Mouse (Mus musculus) G1E (cell line): ENCODE results near the gene Msmo1. TPM values are rescaled to one million over a fixed set of nuclear protein-coding genes. Genes with fewer than 3 reads are reported as not detected.

Experiments used
- ATAC-seq: 2 replicates; pipeline ENCODE4 v1.8.0; 2016; ENCODE audit warnings: mild to moderate bottlenecking; ENCODE audit not compliant: insufficient number of reproducible peaks, poor library complexity, low FRiP score, severe bottlenecking; ENCODE audit errors: extremely low read depth
- DNase-seq: peaks from one replicate; pipeline ENCODE4 v3.0.0; 2012; ENCODE audit warnings: low spot score
- H3K27me3 ChIP-seq: 2 replicates; pipeline ENCODE4 v1.6.1; 2012; ENCODE audit warnings: mild to moderate bottlenecking, low read length, inconsistent platforms; ENCODE audit not compliant: insufficient read depth
- H3K36me3 ChIP-seq: replicated peaks from 2 replicates; pipeline ENCODE3; 2012; ENCODE audit warnings: mild to moderate bottlenecking, inconsistent platforms
- H3K4me1 ChIP-seq: 2 replicates; pipeline ENCODE4 v1.6.1; 2012; ENCODE audit warnings: low read depth, low read length, inconsistent platforms, mixed read lengths; ENCODE audit not compliant: insufficient read depth
- H3K4me3 ChIP-seq: 2 replicates; pipeline ENCODE4 v1.5.1; 2012; ENCODE audit warnings: low read depth, mild to moderate bottlenecking, inconsistent platforms, low read length, moderate library complexity, mixed read lengths
- H3K9me3 ChIP-seq: replicated peaks from 2 replicates; pipeline ENCODE4 v1.6.1; 2012; ENCODE audit warnings: inconsistent platforms
- CTCF ChIP-seq: IDR thresholded peaks from 2 replicates; pipeline ENCODE4 v1.5.1; 2012; ENCODE audit warnings: low read depth, low read length, inconsistent platforms, mixed read lengths
- GATA1 ChIP-seq: IDR thresholded peaks from 2 replicates; pipeline ENCODE4 v1.6.1; 2012; ENCODE audit warnings: borderline replicate concordance, low read length, inconsistent platforms, mixed read lengths
- GATA2 ChIP-seq: IDR thresholded peaks from 2 replicates; pipeline ENCODE4 v1.6.1; 2012; ENCODE audit warnings: low read depth, low read length, inconsistent platforms, borderline replicate concordance
- POLR2AphosphoS5 ChIP-seq: IDR thresholded peaks from 2 replicates; pipeline ENCODE4 v1.6.1; 2012; ENCODE audit warnings: low read depth, low read length, inconsistent platforms; ENCODE audit not compliant: insufficient replicate concordance
- TAL1 ChIP-seq: conservative IDR thresholded peaks from 2 replicates; pipeline ENCODE4 v1.6.1; 2012; ENCODE audit warnings: low read depth, low read length, inconsistent platforms, mixed read lengths
- polyA plus RNA-seq: library from polyadenylated mRNA; stranded (reverse); fragments of >175 nt; gene quantifications from 2 replicates; pipeline ENCODE4 v1.2.3, GENCODE M21; 2012
- total RNA-seq, 2 experiments: library from RNA; stranded (forward) in 1 of 2; stranded (reverse) in 1 of 2; fragments of 200-1000 nt in 1 of 2; fragments of >200 nt in 1 of 2; fragmentation: Nextera tagmentation in 1 of 2; gene quantifications; 2 replicates each; pipeline ENCODE4 v1.2.3; 2014 to 2017

Gene Msmo1
- total and polyA plus RNA-seq, 3 experiments: 3.7 to 571 (median 139) TPM

DNA sequence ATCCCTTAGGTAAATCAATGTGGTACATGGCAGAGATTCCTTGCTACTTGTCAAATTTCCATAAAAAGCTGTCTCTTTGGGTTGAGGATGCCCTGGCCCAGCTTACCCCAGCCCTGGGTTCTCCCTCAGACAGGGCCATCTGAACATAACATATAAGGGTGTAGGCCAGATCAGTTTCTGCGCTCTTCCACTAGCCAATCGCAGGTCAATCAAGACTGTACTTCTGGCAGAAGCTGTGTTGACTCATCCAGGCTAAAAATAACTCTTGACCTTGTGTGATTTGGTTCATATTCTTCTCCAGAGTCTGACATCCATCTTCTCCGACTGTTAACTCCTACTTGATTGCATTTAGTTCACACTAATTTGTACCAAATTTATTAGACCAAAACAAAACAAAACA lies 45.4 kb downstream of the Msmo1 start:
- no peak for DNase-seq

DNA sequence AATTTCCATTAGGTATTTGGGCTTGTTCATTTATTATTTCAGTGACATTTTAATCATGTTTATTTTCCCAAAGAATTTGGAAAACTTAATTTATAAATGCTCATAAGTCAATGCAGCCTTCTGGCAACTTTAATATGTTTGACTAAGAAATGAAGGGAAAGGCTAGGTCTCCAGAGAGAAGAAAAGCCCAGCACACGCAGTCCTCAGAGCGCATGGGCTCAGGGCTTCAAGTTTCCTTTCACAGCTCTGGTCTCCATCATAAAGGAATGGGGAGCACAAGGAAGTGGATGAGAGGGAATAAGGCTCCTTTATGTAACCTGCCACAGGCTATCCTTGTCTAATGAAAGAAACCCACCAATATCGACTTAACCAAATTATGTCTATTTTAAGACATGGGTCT lies 51.1 kb downstream of the Msmo1 start:
- no peaks in the 10 kb centered on the region for H3K9me3 ChIP-seq
- H3K4me1 ChIP-seq: no peaks in the 10 kb centered on the region
- TF ChIP-seq TAL1 (no peak), CTCF (no peak), GATA2 (no peak), POLR2AphosphoS5 (no peak), GATA1 (no peak)
- no peak for ATAC-seq
- no peak overlapping the region for H3K4me3 ChIP-seq
- no peaks in the 10 kb centered on the region for H3K27me3 ChIP-seq
- no peak for DNase-seq
- no peaks in the 10 kb centered on the region for H3K36me3 ChIP-seq

More for the DNA sequence above, 45.4 kb downstream of the Msmo1 start:
- H3K9me3 ChIP-seq: no peaks in the 10 kb centered on the region
- TF ChIP-seq CTCF (no peak), GATA1 (no peak), TAL1 (no peak), GATA2 (no peak), POLR2AphosphoS5 (no peak)
- H3K36me3 ChIP-seq: no peaks in the 10 kb centered on the region
- no peaks in the 10 kb centered on the region for H3K4me1 ChIP-seq
- H3K4me3 ChIP-seq: no peak overlapping the region
- peaks cover 11% of the 10 kb centered on the region for H3K27me3 ChIP-seq
- ATAC-seq: no peak

- no peak for TF ChIP-seq GATA1
- no peak for TF ChIP-seq GATA2
- no peak for TF ChIP-seq POLR2AphosphoS5
- no peak for TF ChIP-seq CTCF
- no peak for TF ChIP-seq TAL1
- Histone ChIP-seq H3K27me3 (peaks cover 3% of the 10 kb centered on the region; the same call in 1 of the 2 replicates), H3K4me3 (no peak overlapping the region), H3K9me3 (no peaks in the 10 kb centered on the region), H3K36me3 (no peaks in the 10 kb centered on the region), H3K4me1 (no peaks in the 10 kb centered on the region)
- DNase-seq (no peak), ATAC-seq (no peak)
These were observed 57.2 kb downstream of the Msmo1 start for GRCm38 (mm10) chr8:64676381-64676780.

DNA sequence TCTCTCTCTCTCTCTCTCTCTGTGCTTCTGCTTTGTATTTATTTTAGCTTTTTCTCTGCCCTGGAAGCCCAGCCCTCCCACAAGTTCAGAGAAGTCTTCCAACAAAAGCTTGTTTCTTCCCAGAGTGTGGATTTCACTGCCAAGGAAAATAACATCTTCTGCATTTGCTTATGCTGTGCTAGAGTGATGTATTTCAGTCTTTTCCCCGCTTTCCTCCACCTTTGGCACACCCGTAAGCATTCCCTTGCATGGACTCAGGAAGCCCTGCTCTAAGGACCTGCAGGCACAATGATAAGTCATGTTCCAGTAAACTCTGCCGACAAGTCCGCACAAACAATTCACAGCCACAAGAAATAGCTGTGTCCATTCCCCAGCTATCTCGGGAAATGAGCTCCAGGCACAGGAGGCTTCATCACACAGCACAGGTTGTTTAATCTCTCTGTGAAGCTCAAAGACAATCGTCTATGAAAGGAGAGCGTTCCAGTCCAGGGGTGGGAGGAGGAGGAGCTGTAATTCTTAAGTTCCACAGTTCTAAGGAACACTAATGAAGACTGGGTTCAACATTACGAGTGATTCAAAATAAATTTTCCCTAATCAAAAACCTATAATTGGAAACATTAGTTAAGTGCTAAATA lies 58.5 kb downstream of the Msmo1 start:
- TF ChIP-seq POLR2AphosphoS5 (no peak), TAL1 (no peak), GATA1 (no peak), CTCF (no peak), GATA2 (no peak)
- H3K4me1 ChIP-seq: no peaks in the 10 kb centered on the region
- H3K27me3 ChIP-seq: peaks cover 3% of the 10 kb centered on the region; the same call in 1 of the 2 replicates
- ATAC-seq (no peak), DNase-seq (no peak)
- no peak overlapping the region for H3K4me3 ChIP-seq
- H3K9me3 ChIP-seq: no peaks in the 10 kb centered on the region
- H3K36me3 ChIP-seq: no peaks in the 10 kb centered on the region

- TF ChIP-seq TAL1 (no peak), POLR2AphosphoS5 (no peak), GATA2 (no peak), GATA1 (no peak), CTCF (no peak)
- no peak for DNase-seq
- no peaks in the 10 kb centered on the region for H3K36me3 ChIP-seq
These were observed 60.7 kb downstream of the Msmo1 start for GRCm38 (mm10) chr8:64672920-64673319.

GRCm38 (mm10) chr8:64671937-64672336 lies 61.7 kb downstream of the Msmo1 start:
- Histone ChIP-seq H3K36me3 (no peaks in the 10 kb centered on the region), H3K9me3 (no peaks in the 10 kb centered on the region), H3K4me3 (no peak overlapping the region), H3K4me1 (no peaks in the 10 kb centered on the region), H3K27me3 (peaks cover 3% of the 10 kb centered on the region; the same call in 1 of the 2 replicates)
- TF ChIP-seq GATA1 (no peak), GATA2 (no peak), CTCF (no peak), TAL1 (no peak), POLR2AphosphoS5 (no peak)
- DNase-seq (no peak), ATAC-seq (no peak)

More at GRCm38 (mm10) chr8:64672920-64673319, 60.7 kb downstream of the Msmo1 start:
- H3K27me3 ChIP-seq: peaks cover 3% of the 10 kb centered on the region; the same call in 1 of the 2 replicates
- ATAC-seq: no peak
- H3K4me1 ChIP-seq: no peaks in the 10 kb centered on the region
- no peaks in the 10 kb centered on the region for H3K9me3 ChIP-seq
- H3K4me3 ChIP-seq: no peak overlapping the region

Other genes starting within 250 kb of the Msmo1 start
- not detected in 2 replicates for gene Cpe, start 40.7 kb downstream of the Msmo1 start, total RNA-seq (2014; fragmentation: Nextera tagmentation)
- 0.11 and 0.12 TPM in 2 replicates for gene Cpe, start 40.7 kb downstream of the Msmo1 start, total RNA-seq (2017)
- not detected in 2 replicates for gene Cpe, start 40.7 kb downstream of the Msmo1 start, polyA plus RNA-seq
- gene Klhl2, start 116.2 kb upstream of the Msmo1 start, total RNA-seq (2014; fragmentation: Nextera tagmentation): 8.6 and 8.9 TPM in 2 replicates
- 14.1 and 14.2 TPM in 2 replicates for gene Klhl2, start 116.2 kb upstream of the Msmo1 start, total RNA-seq (2017)
- 4.1 and 4.2 TPM in 2 replicates for gene Klhl2, start 116.2 kb upstream of the Msmo1 start, polyA plus RNA-seq
- 28.4 and 31.2 TPM in 2 replicates for gene Tmem192, start 213.4 kb upstream of the Msmo1 start, total RNA-seq (2014; fragmentation: Nextera tagmentation)
- gene Tmem192, start 213.4 kb upstream of the Msmo1 start, total RNA-seq (2017): 24.2 and 25.4 TPM in 2 replicates
- gene Tmem192, start 213.4 kb upstream of the Msmo1 start, polyA plus RNA-seq: 42.5 and 48.1 TPM in 2 replicates